Mouse (Mus musculus): ENCODE results near the gene Hhipl1. TPM values are rescaled to one million over a fixed set of nuclear protein-coding genes. Genes with fewer than 3 reads are reported as not detected.

The Hhipl1 gene
- polyA plus RNA-seq, 1 experiment from 2014 or later = 2.3 TPM

DNA sequence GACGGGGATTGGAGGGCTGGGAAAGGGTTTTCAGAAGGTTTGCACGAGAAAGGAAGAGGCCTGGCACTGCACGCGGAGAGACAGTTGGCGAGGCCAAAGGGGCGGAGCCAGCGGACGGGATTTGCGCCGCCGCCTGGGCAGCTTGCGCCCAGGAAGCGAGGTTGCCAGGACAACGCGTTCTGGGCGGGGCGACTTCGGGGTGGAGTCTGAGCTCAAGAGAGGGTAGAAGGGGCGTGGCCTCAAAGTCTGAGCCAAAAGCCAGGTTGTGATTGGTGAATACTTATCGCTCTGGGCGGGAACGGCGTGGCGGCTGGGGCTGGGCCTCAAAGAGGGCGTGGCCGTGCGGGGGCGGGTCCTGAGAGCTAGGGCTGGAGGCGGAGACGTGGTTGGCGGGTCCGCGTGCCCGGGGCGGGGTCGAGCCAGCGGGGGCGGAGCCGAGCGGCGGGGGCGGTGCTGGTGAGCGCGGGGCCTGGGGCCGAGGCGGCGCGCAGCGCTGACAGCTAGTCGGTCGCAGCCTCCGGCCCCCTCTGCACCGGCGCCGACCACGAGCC, 27.9 kb downstream of the Hhipl1 start, which contains the start of gene Cyp46a1:
Cyp46a1 (plus strand) TSS at position 487 of the 551 bp plus-strand sequence.
- Histone ChIP-seq H3K4me3 (ENCODE audit: low read depth, low read length) (peak within 1 kb of the TSS; percentile 55), H3K4me2 (ENCODE audit: low read depth, low read length) (peak within 1 kb of the TSS; percentile 89), H3K36me3 (ENCODE audit: control insufficient read depth, insufficient read depth, low read length) (no peaks in the 10 kb centered on the region), H3K9ac (replicated peaks; ENCODE audit: low read depth, low read length) (peak within 1 kb of the TSS; percentile 63), H3K9me3 (ENCODE audit: control insufficient read depth, low read length) (no peaks in the 10 kb centered on the region), H3K27me3 (ENCODE audit: control insufficient read depth, insufficient read depth, low read length) (no peaks in the 10 kb centered on the region), H3K4me1 (ENCODE audit: control insufficient read depth, insufficient read depth, low read length) (peaks cover 9% of the 10 kb centered on the region; the same call in 1 of the 2 replicates), H3K27ac (ENCODE audit: low read depth, low read length) (peak within 1 kb of the TSS; percentile 46; the same call in 1 of the 2 replicates)
- ATAC-seq (ENCODE audit: low read depth) = peak; percentile 93
- WGBS = under 1% methylated on average over 39 of the region's 56 CpGs

DNA sequence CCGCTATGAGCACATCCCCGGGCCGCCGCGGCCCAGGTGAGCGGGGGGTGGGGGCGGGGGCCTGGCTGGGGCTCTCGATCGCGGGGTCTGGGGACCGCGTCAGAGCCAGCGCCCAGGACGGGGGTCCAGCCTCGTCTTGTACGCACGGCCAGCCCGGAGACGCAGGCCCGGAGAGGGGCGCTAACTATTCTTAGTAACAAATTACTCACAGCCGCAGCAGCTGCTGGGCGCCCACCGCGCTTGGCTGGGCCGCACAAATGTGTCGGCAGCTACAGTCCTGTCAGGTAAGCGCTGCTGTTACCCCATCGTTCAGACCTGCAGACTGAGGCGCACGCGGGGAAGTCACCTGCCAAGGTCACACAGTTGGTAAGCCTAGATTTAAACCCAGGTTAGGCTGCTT, 28.5 kb downstream of the Hhipl1 start:
- Histone ChIP-seq H3K4me1 (ENCODE audit: control insufficient read depth, insufficient read depth, low read length) (peaks cover 9% of the 10 kb centered on the region; the same call in 1 of the 2 replicates), H3K36me3 (ENCODE audit: control insufficient read depth, insufficient read depth, low read length) (no peaks in the 10 kb centered on the region), H3K4me2 (ENCODE audit: low read depth, low read length) (peak overlapping the region; percentile 89), H3K9ac (replicated peaks; ENCODE audit: low read depth, low read length) (peak overlapping the region; percentile 63), H3K4me3 (ENCODE audit: low read depth, low read length) (peak overlapping the region; percentile 55), H3K9me3 (ENCODE audit: control insufficient read depth, low read length) (no peaks in the 10 kb centered on the region), H3K27me3 (ENCODE audit: control insufficient read depth, insufficient read depth, low read length) (no peaks in the 10 kb centered on the region), H3K27ac (ENCODE audit: low read depth, low read length) (peak overlapping the region; percentile 46; the same call in 1 of the 2 replicates)
- no peak; the same call in 1 of the 2 replicates for ATAC-seq (ENCODE audit: low read depth)
- WGBS = under 1% methylated on average over 28 of the region's 32 CpGs

DNA sequence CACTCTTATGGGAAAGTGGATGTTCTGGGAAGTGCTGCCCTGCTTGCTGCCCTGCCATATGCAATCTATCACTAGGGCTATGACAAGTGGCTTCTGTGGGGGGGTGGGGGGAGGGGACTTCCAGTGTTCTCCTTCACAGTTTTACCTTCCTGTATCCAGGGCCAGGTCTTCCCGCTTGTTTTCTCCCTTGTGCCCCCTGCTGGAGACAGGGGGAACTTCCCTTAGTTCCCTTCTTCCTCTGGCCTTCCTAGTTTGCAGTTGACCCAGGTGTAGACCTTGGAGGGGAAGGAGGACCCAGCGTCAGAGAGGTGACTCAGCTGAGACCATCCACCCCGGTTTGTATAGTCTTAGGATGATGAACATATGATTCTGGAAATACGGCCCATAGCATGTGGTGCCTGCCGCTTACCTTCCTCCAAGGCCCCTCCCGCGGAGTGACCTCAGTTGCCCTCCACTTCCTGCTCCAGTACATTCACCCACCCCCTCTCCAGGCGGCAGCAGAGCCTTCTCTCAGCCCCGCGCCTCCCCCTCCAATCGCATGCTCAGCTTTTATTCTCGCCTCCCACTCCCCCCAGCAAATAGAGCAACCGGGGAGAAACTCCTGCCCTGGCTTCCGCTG, 32.6 kb downstream of the Hhipl1 start:
- Histone ChIP-seq H3K27me3 (ENCODE audit: control insufficient read depth, insufficient read depth, low read length) (no peaks in the 10 kb centered on the region), H3K9ac (replicated peaks; ENCODE audit: low read depth, low read length) (no peak overlapping the region), H3K36me3 (ENCODE audit: control insufficient read depth, insufficient read depth, low read length) (no peaks in the 10 kb centered on the region), H3K4me1 (ENCODE audit: control insufficient read depth, insufficient read depth, low read length) (peaks cover 3% of the 10 kb centered on the region; the same call in 1 of the 2 replicates), H3K27ac (ENCODE audit: low read depth, low read length) (no peak overlapping the region), H3K4me3 (ENCODE audit: low read depth, low read length) (no peak overlapping the region), H3K4me2 (ENCODE audit: low read depth, low read length) (no peak overlapping the region), H3K9me3 (ENCODE audit: control insufficient read depth, low read length) (no peaks in the 10 kb centered on the region)
- ATAC-seq (ENCODE audit: low read depth) = no peak
- WGBS = 36% methylated on average over 14 of the region's 14 CpGs

DNA sequence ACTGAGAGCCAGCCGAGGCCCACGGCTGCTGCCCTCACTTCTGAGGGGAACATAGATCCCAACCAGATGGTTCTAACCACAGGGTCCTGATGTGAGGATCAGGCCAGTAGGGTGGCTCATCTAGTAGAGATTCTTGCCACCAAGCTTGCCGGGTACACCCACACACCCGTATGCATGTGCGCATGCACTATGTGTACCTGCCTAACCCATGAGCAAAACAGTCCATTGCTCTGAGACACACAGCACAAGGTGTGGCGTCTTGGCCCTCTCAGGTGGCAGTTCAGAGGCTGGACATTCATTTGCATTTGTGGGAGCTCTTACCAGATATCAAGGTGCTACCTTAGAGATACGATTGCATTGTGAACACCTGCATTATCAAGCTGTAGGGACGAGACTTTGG, 42.1 kb downstream of the Hhipl1 start:
- no peaks in the 10 kb centered on the region for H3K4me1 ChIP-seq (ENCODE audit: control insufficient read depth, insufficient read depth, low read length)
- no peaks in the 10 kb centered on the region for H3K36me3 ChIP-seq (ENCODE audit: control insufficient read depth, insufficient read depth, low read length)
- no peaks in the 10 kb centered on the region for H3K27me3 ChIP-seq (ENCODE audit: control insufficient read depth, insufficient read depth, low read length)
- WGBS = 88% methylated on average over 8 of the region's 8 CpGs
- no peak overlapping the region for H3K4me3 ChIP-seq (ENCODE audit: low read depth, low read length)
- no peak overlapping the region for H3K27ac ChIP-seq (ENCODE audit: low read depth, low read length)
- ATAC-seq (ENCODE audit: low read depth) = no peak
- no peaks in the 10 kb centered on the region for H3K9me3 ChIP-seq (ENCODE audit: control insufficient read depth, low read length)
- H3K4me2 ChIP-seq (ENCODE audit: low read depth, low read length) = no peak overlapping the region
- H3K9ac ChIP-seq (replicated peaks; ENCODE audit: low read depth, low read length) = no peak overlapping the region

DNA sequence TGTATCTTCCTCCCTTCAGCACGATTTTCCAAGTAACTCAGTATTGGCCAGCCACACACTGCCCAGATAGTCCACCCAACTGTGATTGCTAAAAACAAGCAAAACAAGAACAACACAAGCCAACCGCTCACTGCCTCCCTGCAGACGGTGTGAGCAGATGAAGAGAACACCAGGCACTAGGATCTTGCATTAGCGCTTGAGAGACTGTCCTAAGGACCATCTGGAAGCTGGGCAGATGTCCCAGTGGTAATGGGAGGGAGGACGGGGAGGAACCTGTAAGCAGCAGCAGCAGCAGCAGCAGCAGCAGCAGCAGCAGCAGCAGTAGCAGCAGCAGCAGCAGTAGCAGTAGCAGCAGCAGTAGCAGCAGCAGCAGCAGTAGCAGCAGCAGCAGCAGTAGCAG, 43.0 kb downstream of the Hhipl1 start:
- Histone ChIP-seq H3K27ac (ENCODE audit: low read depth, low read length) (no peak overlapping the region), H3K9ac (replicated peaks; ENCODE audit: low read depth, low read length) (no peak overlapping the region), H3K4me1 (ENCODE audit: control insufficient read depth, insufficient read depth, low read length) (no peaks in the 10 kb centered on the region), H3K36me3 (ENCODE audit: control insufficient read depth, insufficient read depth, low read length) (no peaks in the 10 kb centered on the region), H3K27me3 (ENCODE audit: control insufficient read depth, insufficient read depth, low read length) (peaks cover 4% of the 10 kb centered on the region; the same call in 1 of the 2 replicates), H3K4me2 (ENCODE audit: low read depth, low read length) (no peak overlapping the region), H3K9me3 (ENCODE audit: control insufficient read depth, low read length) (no peaks in the 10 kb centered on the region), H3K4me3 (ENCODE audit: low read depth, low read length) (no peak overlapping the region)
- 68% methylated on average over 5 of the region's 5 CpGs for WGBS
- no peak for ATAC-seq (ENCODE audit: low read depth)

DNA sequence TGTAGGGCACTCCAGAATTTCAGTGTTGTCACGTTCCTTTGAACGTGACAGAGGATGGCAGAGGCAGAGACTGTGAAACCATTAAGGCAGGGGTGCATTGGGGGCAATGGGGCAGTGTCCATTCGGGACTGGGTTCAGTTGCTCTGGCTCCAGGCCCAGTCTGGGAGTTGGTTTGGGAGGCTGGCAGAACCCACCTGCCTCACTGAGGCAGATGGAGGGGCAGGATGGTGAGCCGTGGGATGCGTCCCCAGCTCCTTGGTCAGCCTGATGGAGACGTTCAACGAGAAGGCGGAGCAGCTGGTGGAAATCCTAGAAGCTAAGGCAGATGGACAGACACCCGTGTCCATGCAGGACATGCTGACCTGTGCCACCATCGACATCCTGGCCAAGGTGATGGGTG, 44.9 kb downstream of the Hhipl1 start:
- Histone ChIP-seq H3K4me3 (ENCODE audit: low read depth, low read length) (no peak overlapping the region), H3K4me1 (ENCODE audit: control insufficient read depth, insufficient read depth, low read length) (no peaks in the 10 kb centered on the region), H3K27me3 (ENCODE audit: control insufficient read depth, insufficient read depth, low read length) (peaks cover 4% of the 10 kb centered on the region; the same call in 1 of the 2 replicates), H3K4me2 (ENCODE audit: low read depth, low read length) (no peak overlapping the region), H3K9ac (replicated peaks; ENCODE audit: low read depth, low read length) (no peak overlapping the region), H3K27ac (ENCODE audit: low read depth, low read length) (no peak overlapping the region), H3K36me3 (ENCODE audit: control insufficient read depth, insufficient read depth, low read length) (no peaks in the 10 kb centered on the region), H3K9me3 (ENCODE audit: control insufficient read depth, low read length) (no peaks in the 10 kb centered on the region)
- WGBS = 85% methylated on average over 10 of the region's 10 CpGs
- no peak for ATAC-seq (ENCODE audit: low read depth)

DNA sequence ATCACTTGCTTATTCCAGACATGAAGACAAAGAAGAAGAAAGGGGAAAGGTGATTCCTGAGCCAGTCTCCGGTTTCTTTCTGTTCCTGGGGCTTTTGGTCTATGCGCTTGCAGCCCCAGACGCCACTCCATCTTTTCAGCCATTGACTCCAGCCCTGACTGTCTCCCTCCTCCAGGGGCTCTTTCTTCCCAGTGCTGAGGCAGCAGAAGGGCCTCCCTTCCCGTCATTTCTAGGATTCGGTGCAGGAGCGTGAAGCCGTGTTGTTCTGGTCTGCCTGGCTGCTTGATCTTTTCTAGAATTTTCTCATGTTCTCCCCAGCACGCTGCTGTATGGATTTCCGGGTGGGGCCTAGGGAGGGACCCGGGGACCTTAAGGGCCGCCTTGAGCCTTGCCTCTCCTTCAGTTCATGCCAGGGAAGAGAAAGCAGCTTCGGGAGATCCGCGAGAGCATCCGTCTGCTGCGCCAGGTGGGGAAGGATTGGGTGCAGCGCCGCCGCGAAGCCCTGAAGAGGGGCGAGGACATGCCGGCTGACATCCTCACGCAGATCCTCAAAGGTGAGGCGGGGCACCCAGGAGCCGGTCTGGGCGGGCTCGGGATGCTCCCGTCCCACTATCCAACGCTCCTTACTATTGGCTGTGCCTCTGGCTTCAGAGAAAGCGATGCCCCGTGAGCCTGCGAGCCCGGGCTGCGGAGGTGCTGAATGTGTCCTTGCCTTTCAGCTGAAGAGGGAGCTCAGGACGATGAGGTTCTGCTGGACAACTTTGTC, 46.5 kb downstream of the Hhipl1 start:
- H3K4me2 ChIP-seq (ENCODE audit: low read depth, low read length) = peak overlapping the region; percentile 12; the same call in 1 of the 2 replicates
- 10% methylated on average over 34 of the region's 35 CpGs for WGBS
- H3K27me3 ChIP-seq (ENCODE audit: control insufficient read depth, insufficient read depth, low read length) = peaks cover 4% of the 10 kb centered on the region; the same call in 1 of the 2 replicates
- H3K27ac ChIP-seq (ENCODE audit: low read depth, low read length) = no peak overlapping the region
- peak overlapping the region; percentile 2; the same call in 1 of the 2 replicates for H3K4me3 ChIP-seq (ENCODE audit: low read depth, low read length)
- H3K9me3 ChIP-seq (ENCODE audit: control insufficient read depth, low read length) = no peaks in the 10 kb centered on the region
- peak overlapping the region; percentile 2; the same call in 1 of the 2 replicates for H3K9ac ChIP-seq (replicated peaks; ENCODE audit: low read depth, low read length)
- H3K4me1 ChIP-seq (ENCODE audit: control insufficient read depth, insufficient read depth, low read length) = no peaks in the 10 kb centered on the region
- peak; percentile 31; the same call in 1 of the 2 replicates for ATAC-seq (ENCODE audit: low read depth)
- no peaks in the 10 kb centered on the region for H3K36me3 ChIP-seq (ENCODE audit: control insufficient read depth, insufficient read depth, low read length)

DNA sequence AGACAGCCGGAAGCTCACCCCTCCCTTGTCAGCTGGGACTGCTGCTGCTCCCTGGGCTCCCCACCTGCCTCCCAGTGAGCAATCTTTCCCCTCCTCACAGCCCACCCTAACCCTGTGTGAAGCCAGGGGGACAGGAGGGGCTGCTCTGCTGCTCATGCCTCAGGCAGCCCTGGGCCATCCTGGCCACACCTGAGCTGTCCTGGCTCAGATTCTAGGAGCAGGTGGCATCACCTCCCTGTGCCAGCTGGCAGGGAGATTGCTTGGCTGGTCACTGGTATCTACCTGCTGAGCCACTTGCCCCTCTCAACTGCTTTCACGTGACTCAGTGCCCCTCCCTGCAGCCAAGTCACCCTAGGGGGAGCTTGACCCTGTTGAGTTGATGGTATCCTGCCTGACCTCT, 48.2 kb downstream of the Hhipl1 start:
- no peak overlapping the region for H3K4me2 ChIP-seq (ENCODE audit: low read depth, low read length)
- no peak overlapping the region for H3K27ac ChIP-seq (ENCODE audit: low read depth, low read length)
- H3K4me1 ChIP-seq (ENCODE audit: control insufficient read depth, insufficient read depth, low read length) = no peaks in the 10 kb centered on the region
- H3K9me3 ChIP-seq (ENCODE audit: control insufficient read depth, low read length) = no peaks in the 10 kb centered on the region
- no peak for ATAC-seq (ENCODE audit: low read depth)
- 71% methylated on average over 2 of the region's 2 CpGs for WGBS
- no peaks in the 10 kb centered on the region for H3K36me3 ChIP-seq (ENCODE audit: control insufficient read depth, insufficient read depth, low read length)
- no peak overlapping the region for H3K9ac ChIP-seq (replicated peaks; ENCODE audit: low read depth, low read length)
- peaks cover 4% of the 10 kb centered on the region; the same call in 1 of the 2 replicates for H3K27me3 ChIP-seq (ENCODE audit: control insufficient read depth, insufficient read depth, low read length)
- no peak overlapping the region for H3K4me3 ChIP-seq (ENCODE audit: low read depth, low read length)

DNA sequence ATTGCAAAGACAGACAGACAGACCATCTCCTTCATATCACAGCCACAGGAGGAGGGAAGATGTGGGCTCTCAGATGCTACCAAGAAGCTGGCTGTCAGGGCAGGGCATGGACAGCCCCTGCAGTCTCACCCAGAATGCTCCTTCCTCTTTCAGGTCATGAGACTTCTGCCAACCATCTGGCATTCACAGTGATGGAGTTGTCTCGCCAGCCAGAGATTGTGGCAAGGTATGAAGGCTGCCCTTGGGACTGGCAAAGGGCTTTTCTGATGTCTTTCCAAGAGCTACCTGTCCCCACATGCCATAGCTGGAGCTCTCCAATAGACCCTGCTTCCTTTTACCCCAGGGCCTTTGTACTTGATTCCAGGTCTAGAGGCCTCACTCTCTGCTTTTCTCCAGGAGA, 49.2 kb downstream of the Hhipl1 start:
- 95% methylated on average over 1 of the region's 1 CpGs for WGBS
- no peaks in the 10 kb centered on the region for H3K9me3 ChIP-seq (ENCODE audit: control insufficient read depth, low read length)
- no peak for ATAC-seq (ENCODE audit: low read depth)

More for the DNA sequence above, 49.2 kb downstream of the Hhipl1 start:
- Histone ChIP-seq H3K4me2 (ENCODE audit: low read depth, low read length) (no peak overlapping the region), H3K36me3 (ENCODE audit: control insufficient read depth, insufficient read depth, low read length) (no peaks in the 10 kb centered on the region), H3K27ac (ENCODE audit: low read depth, low read length) (no peak overlapping the region), H3K4me3 (ENCODE audit: low read depth, low read length) (no peak overlapping the region), H3K27me3 (ENCODE audit: control insufficient read depth, insufficient read depth, low read length) (peaks cover 4% of the 10 kb centered on the region; the same call in 1 of the 2 replicates), H3K4me1 (ENCODE audit: control insufficient read depth, insufficient read depth, low read length) (no peaks in the 10 kb centered on the region), H3K9ac (replicated peaks; ENCODE audit: low read depth, low read length) (no peak overlapping the region)
